Mouse (Mus musculus): ENCODE results near the gene Slc29a2.

Gene Slc29a2

GRCm38 (mm10) chr19:5058801-5059771 lies 35.4 kb downstream of the Slc29a2 start:
- no peak for DNase-seq (ENCODE audit: low spot score)

- no peak for DNase-seq (ENCODE audit: low spot score)
These were observed 37.0 kb downstream of the Slc29a2 start for GRCm38 (mm10) chr19:5060365-5061330.

GRCm38 (mm10) chr19:5062041-5062440 lies 38.4 kb downstream of the Slc29a2 start:
- DNase-seq (ENCODE audit: low spot score), result no peak

GRCm38 (mm10) chr19:5062446-5062845 lies 38.8 kb downstream of the Slc29a2 start:
- no peak for DNase-seq (ENCODE audit: low spot score)

GRCm38 (mm10) chr19:5065104-5065503 lies 41.4 kb downstream of the Slc29a2 start:
- no peak for DNase-seq (ENCODE audit: low spot score)

GRCm38 (mm10) chr19:5067040-5067799 lies 43.6 kb downstream of the Slc29a2 start:
- peak; percentile 75 for DNase-seq (ENCODE audit: low spot score)

- no peak for DNase-seq (ENCODE audit: low spot score)
These were observed 44.4 kb downstream of the Slc29a2 start, which contains the start of gene Cd248 for GRCm38 (mm10) chr19:5067867-5068569. Gene Cd248 (plus strand): TSS chr19:5068078.

- DNase-seq (ENCODE audit: low spot score), result no peak
These were observed 45.0 kb downstream of the Slc29a2 start for GRCm38 (mm10) chr19:5068570-5069234.

GRCm38 (mm10) chr19:5069486-5069885 lies 45.8 kb downstream of the Slc29a2 start:
- DNase-seq (ENCODE audit: low spot score), result no peak

GRCm38 (mm10) chr19:5069978-5070377 lies 46.3 kb downstream of the Slc29a2 start:
- DNase-seq (ENCODE audit: low spot score), result no peak

GRCm38 (mm10) chr19:5071077-5071476 lies 47.4 kb downstream of the Slc29a2 start:
- no peak for DNase-seq (ENCODE audit: low spot score)

- peak; percentile 88 for DNase-seq (ENCODE audit: low spot score)
These were observed 48.1 kb downstream of the Slc29a2 start for GRCm38 (mm10) chr19:5071545-5072369.

- DNase-seq (ENCODE audit: low spot score), result peak; percentile 51
These were observed 48.8 kb downstream of the Slc29a2 start for GRCm38 (mm10) chr19:5072389-5073019.

- DNase-seq (ENCODE audit: low spot score), result peak; percentile 58
These were observed 49.4 kb downstream of the Slc29a2 start for GRCm38 (mm10) chr19:5073028-5073427.

GRCm38 (mm10) chr19:5073518-5073917 lies 49.9 kb downstream of the Slc29a2 start:
- DNase-seq (ENCODE audit: low spot score), result no peak

- DNase-seq (ENCODE audit: low spot score), result no peak
These were observed 55.6 kb downstream of the Slc29a2 start for GRCm38 (mm10) chr19:5079279-5079678.

All from c-Kit-positive CD71-positive TER-119-positive erythroid progenitor cells, embryonic 14.5 days (primary cell).